Mouse (Mus musculus) heart, postnatal 0 days (tissue): ENCODE data around the gene Gm11437.

ENCODE experiments used
- CTCF ChIP-seq: IDR thresholded peaks from 2 replicates; pipeline ENCODE4 v1.5.1; 2016; ENCODE audit warnings: antibody characterized with exemption, control low read depth, low read depth
- EP300 ChIP-seq: IDR thresholded peaks from 2 replicates; pipeline ENCODE4 v1.6.1; 2016; ENCODE audit warnings: antibody characterized with exemption, low read depth

GRCm38 (mm10) chr11:84150884-84151283 lies 16.4 kb downstream of the Gm11437 start:
- TF ChIP-seq EP300 (no peak), CTCF (0 out of 2 replicates have a peak, but pooled peaks have one; percentile 14)
